Mouse (Mus musculus) adrenal gland, adult (tissue): ENCODE measurements around the gene Scarb1.
A peak's percentile ranks its signal among the peaks of the same experiment; 100 is the strongest.

Source experiments
- DNase-seq, 2 experiments: peaks; one replicate each; pipeline ENCODE4 v3.0.0; 2022 to 2023; ENCODE audit warnings: low spot score in 1 of 2; ENCODE audit not compliant: inconsistent age in 2 of 2

Scarb1 gene

GRCm38 (mm10) chr5:125306824-125307223 lies 34.1 kb downstream of the Scarb1 start:
- DNase-seq = peak in 1 of 2 experiments; percentile 60

- peak in 1 of 2 experiments; percentile 61 for DNase-seq
Measured at GRCm38 (mm10) chr5:125306372-125306771, 34.5 kb downstream of the Scarb1 start.

- DNase-seq = peak in 1 of 2 experiments; percentile 81
Measured at GRCm38 (mm10) chr5:125305229-125306081, 35.4 kb downstream of the Scarb1 start.

- DNase-seq = peak in 1 of 2 experiments; percentile 72
Measured at GRCm38 (mm10) chr5:125304245-125304856, 36.5 kb downstream of the Scarb1 start.

- DNase-seq = peak in 1 of 2 experiments; percentile 67
Measured at GRCm38 (mm10) chr5:125303055-125303454, 37.8 kb downstream of the Scarb1 start.

GRCm38 (mm10) chr5:125298234-125298633 lies 42.7 kb downstream of the Scarb1 start:
- peak in 1 of 2 experiments; percentile 58 for DNase-seq

- DNase-seq = no peak
Measured at GRCm38 (mm10) chr5:125297171-125297570, 43.7 kb downstream of the Scarb1 start.

GRCm38 (mm10) chr5:125292951-125293350 lies 47.9 kb downstream of the Scarb1 start:
- DNase-seq = no peak

- peak in 1 of 2 experiments; percentile 55 for DNase-seq
Measured at GRCm38 (mm10) chr5:125291895-125292294, 49.0 kb downstream of the Scarb1 start.

- DNase-seq = no peak
Measured at GRCm38 (mm10) chr5:125291387-125291786, 49.5 kb downstream of the Scarb1 start.

GRCm38 (mm10) chr5:125287053-125287655 lies 53.7 kb downstream of the Scarb1 start:
- peak in 1 of 2 experiments; percentile 58 for DNase-seq

- DNase-seq = peak in 1 of 2 experiments; percentile 88
Measured at GRCm38 (mm10) chr5:125286090-125286489, 54.8 kb downstream of the Scarb1 start.

GRCm38 (mm10) chr5:125283748-125284640 lies 56.9 kb downstream of the Scarb1 start:
- DNase-seq = peak; percentile 48 to 52

GRCm38 (mm10) chr5:125279216-125279615 lies 61.7 kb downstream of the Scarb1 start:
- DNase-seq = peak in 1 of 2 experiments; percentile 52

GRCm38 (mm10) chr5:125278314-125278713 lies 62.6 kb downstream of the Scarb1 start:
- DNase-seq = peak in 1 of 2 experiments; percentile 50

GRCm38 (mm10) chr5:125277313-125277712 lies 63.6 kb downstream of the Scarb1 start:
- peak in 1 of 2 experiments; percentile 56 for DNase-seq

- peak; percentile 32 to 58 for DNase-seq
Measured at GRCm38 (mm10) chr5:125276765-125277164, 64.1 kb downstream of the Scarb1 start.

GRCm38 (mm10) chr5:125275315-125275714 lies 65.6 kb downstream of the Scarb1 start:
- DNase-seq = peak in 1 of 2 experiments; percentile 57

- peak in 1 of 2 experiments; percentile 51 for DNase-seq
Measured at GRCm38 (mm10) chr5:125274773-125275172, 66.1 kb downstream of the Scarb1 start.

- DNase-seq = peak in 1 of 2 experiments; percentile 44
Measured at GRCm38 (mm10) chr5:125274182-125274581, 66.7 kb downstream of the Scarb1 start.
